Mouse (Mus musculus): ENCODE measurements around the gene Ceacam11. TPM values are rescaled to one million over a fixed set of nuclear protein-coding genes. Genes with fewer than 3 reads are reported as not detected.

Gene Ceacam11
- 0.11 and 0.56 TPM in 2 replicates for polyA plus RNA-seq (2012; rRNA removed)

DNA sequence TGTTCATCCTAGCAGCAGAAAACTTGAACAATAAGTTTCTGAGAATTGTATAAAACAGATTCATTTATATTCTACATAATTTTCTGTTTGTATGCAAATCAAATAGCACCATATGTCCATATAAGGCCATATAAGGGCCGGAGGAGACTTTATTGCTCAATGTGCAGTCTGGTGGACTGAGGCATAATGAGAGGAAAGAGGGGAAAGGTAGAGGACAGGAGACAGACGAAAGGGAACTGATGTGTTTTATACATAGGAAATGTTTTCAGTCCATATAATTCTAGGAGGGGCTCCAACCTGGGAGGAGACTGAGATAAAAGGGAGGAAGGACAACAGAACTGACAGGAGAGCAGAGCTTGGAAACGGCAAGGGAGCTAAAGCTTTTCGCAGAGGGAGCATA lies at the start of gene Ceacam11:
Gene Ceacam11, plus strand, starts transcription at position 301 of the 400 bp plus-strand sequence.

DNA sequence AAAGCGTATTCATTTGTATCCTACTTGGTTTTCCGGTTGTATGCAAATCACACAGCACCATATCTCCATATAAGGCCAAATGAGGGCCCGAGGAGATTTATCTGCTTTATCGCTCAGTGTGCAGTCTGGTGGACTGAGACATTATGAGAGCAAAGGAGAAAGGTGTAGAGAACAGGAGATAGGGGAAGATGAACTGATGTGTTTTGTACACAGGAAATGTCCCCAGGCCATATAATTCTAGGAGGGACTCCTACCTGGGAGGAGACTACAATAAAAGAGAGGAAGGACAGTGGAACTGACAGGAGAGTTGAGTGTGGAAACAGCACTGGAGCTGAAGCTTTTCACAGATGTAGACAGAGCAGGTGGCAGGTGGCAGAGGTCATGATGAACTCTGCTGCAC lies 37.7 kb downstream of the Ceacam11 start, which contains the start of gene Ceacam13:
Gene Ceacam13, plus strand, starts transcription at position 301 of the 400 bp plus-strand sequence.

Other genes with a start within 250 kb of the Ceacam11 start
- gene Ceacam14, start 159.5 kb upstream of the Ceacam11 start, polyA plus RNA-seq (2012; rRNA removed) = 0.14 and 0.41 TPM in 2 replicates
- 0.01 and 0.02 TPM in 2 replicates for gene Gm5155, start 100.4 kb upstream of the Ceacam11 start, polyA plus RNA-seq (2012; rRNA removed)
- not detected in 2 replicates for gene Ceacam13, start 37.8 kb downstream of the Ceacam11 start, polyA plus RNA-seq (2012; rRNA removed)
- 0.12 and 0.33 TPM in 2 replicates for gene Ceacam12, start 93.8 kb downstream of the Ceacam11 start, polyA plus RNA-seq (2012; rRNA removed)
- gene Igfl3, start 204.4 kb downstream of the Ceacam11 start, polyA plus RNA-seq (2012; rRNA removed) = not detected in 2 replicates

All from liver, embryonic 14 days (tissue).